Mouse (Mus musculus): Measurements from ENCODE around the gene Ciart.

DNA sequence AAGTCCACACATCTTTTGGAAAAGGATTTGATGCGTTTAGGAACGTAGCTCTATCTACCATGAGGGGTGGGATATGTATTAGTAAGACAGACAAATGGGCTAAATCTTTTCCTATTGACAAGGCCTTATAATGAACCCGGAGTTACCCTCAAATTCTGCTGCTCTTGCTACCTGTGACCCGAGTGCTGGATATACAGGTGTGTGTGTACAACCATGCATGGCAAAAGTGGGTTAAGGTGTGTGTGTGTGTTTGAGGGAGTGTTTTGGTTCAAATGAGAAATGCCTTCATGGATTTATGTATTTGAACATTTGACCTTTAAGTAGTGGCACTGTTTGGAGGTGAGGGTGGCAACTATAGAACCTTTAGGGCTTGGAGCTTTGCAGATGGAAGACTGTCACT lies 53.0 kb downstream of the Ciart start:
- TF ChIP-seq POLR2A (IDR thresholded peaks at IDR 0.05; ENCODE audit: extremely low read depth, insufficient read depth, low read length) = no peak
- no peak for TF ChIP-seq CTCF (IDR thresholded peaks at IDR 0.05; ENCODE audit: extremely low read depth, insufficient read depth, low read length)
